Mouse (Mus musculus): ENCODE measurements around the gene Galnt6.

Gene Galnt6

GRCm38 (mm10) chr15:100718572-100718971 is 10.6 kb downstream of the Galnt6 start:
- no peak for DNase-seq

GRCm38 (mm10) chr15:100717933-100718332 is 11.2 kb downstream of the Galnt6 start:
- DNase-seq = no peak

- DNase-seq = no peak
Measured at GRCm38 (mm10) chr15:100715399-100715993, 13.7 kb downstream of the Galnt6 start.

GRCm38 (mm10) chr15:100714470-100714869 is 14.7 kb downstream of the Galnt6 start:
- no peak for DNase-seq

GRCm38 (mm10) chr15:100710838-100711237 is 18.3 kb downstream of the Galnt6 start:
- no peak for DNase-seq

- no peak for DNase-seq
Measured at GRCm38 (mm10) chr15:100708433-100709078, 20.6 kb downstream of the Galnt6 start.

GRCm38 (mm10) chr15:100706226-100706625 is 22.9 kb downstream of the Galnt6 start:
- DNase-seq = peak; percentile 87

GRCm38 (mm10) chr15:100705376-100705775 is 23.8 kb downstream of the Galnt6 start:
- DNase-seq = no peak

GRCm38 (mm10) chr15:100703913-100704312 is 25.3 kb downstream of the Galnt6 start:
- DNase-seq = peak; percentile 36

- DNase-seq = no peak
Measured at GRCm38 (mm10) chr15:100701856-100702255, 27.3 kb downstream of the Galnt6 start.

GRCm38 (mm10) chr15:100701108-100701507 is 28.1 kb downstream of the Galnt6 start:
- no peak for DNase-seq

- DNase-seq = no peak
Measured at GRCm38 (mm10) chr15:100700424-100700823, 28.8 kb downstream of the Galnt6 start.

GRCm38 (mm10) chr15:100699386-100699785 is 29.8 kb downstream of the Galnt6 start:
- DNase-seq = no peak

- no peak for DNase-seq
Measured at GRCm38 (mm10) chr15:100698078-100698477, 31.1 kb downstream of the Galnt6 start.

- no peak for DNase-seq
Measured at GRCm38 (mm10) chr15:100694406-100694805, 34.8 kb downstream of the Galnt6 start.

GRCm38 (mm10) chr15:100691990-100692389 is 37.2 kb downstream of the Galnt6 start:
- DNase-seq = no peak

GRCm38 (mm10) chr15:100687430-100687971 is 41.7 kb downstream of the Galnt6 start, which contains the start of gene Cela1:
Gene Cela1 (minus strand): TSS chr15:100687921.
- DNase-seq = no peak

GRCm38 (mm10) chr15:100686989-100687388 is 42.2 kb downstream of the Galnt6 start:
- DNase-seq = peak; percentile 44

- DNase-seq = no peak
Measured at GRCm38 (mm10) chr15:100686434-100686833, 42.7 kb downstream of the Galnt6 start.

GRCm38 (mm10) chr15:100685849-100686248 is 43.3 kb downstream of the Galnt6 start:
- no peak for DNase-seq

- DNase-seq = no peak
Measured at GRCm38 (mm10) chr15:100685255-100685654, 43.9 kb downstream of the Galnt6 start.

GRCm38 (mm10) chr15:100684450-100684849 is 44.7 kb downstream of the Galnt6 start:
- no peak for DNase-seq

- DNase-seq = peak; percentile 86
Measured at GRCm38 (mm10) chr15:100683041-100683440, 46.1 kb downstream of the Galnt6 start.

- no peak for DNase-seq
Measured at GRCm38 (mm10) chr15:100681770-100682169, 47.4 kb downstream of the Galnt6 start.
